Mouse (Mus musculus) midbrain, embryonic 16.5 days (tissue): Measurements from ENCODE around the gene Sema6d. TPM values are rescaled to one million over a fixed set of nuclear protein-coding genes. Genes with fewer than 3 reads are reported as not detected.
A peak's percentile ranks its signal among the peaks of the same experiment; 100 is the strongest.

Experiments
- ATAC-seq: fragments of 200-750 bp; cut with Nextera tagmentation; 2 replicates; pipeline ENCODE4 v1.8.0; 2017; ENCODE audit warnings: moderate TSS enrichment
- H3K27ac ChIP-seq: fragments of 300-500 bp; sonication (generic); 2 replicates; pipeline ENCODE4 v1.5.1; 2014; ENCODE audit warnings: mild to moderate bottlenecking, low read length, mixed read lengths
- H3K27me3 ChIP-seq: fragments of 300-500 bp; sonication (generic); 2 replicates; pipeline ENCODE4 v1.6.1; 2014; ENCODE audit warnings: low read depth, low read length, mixed read lengths; ENCODE audit not compliant: control insufficient read depth, insufficient read depth
- H3K36me3 ChIP-seq: fragments of 300-500 bp; sonication (generic); 2 replicates; pipeline ENCODE4 v1.6.1; 2014; ENCODE audit warnings: mild to moderate bottlenecking, low read length, moderate library complexity, mixed read lengths; ENCODE audit not compliant: control insufficient read depth, insufficient read depth
- H3K4me1 ChIP-seq: fragments of 300-500 bp; sonication (generic); 2 replicates; pipeline ENCODE4 v1.6.1; 2014; ENCODE audit warnings: mild to moderate bottlenecking, low read length, mixed read lengths; ENCODE audit not compliant: control insufficient read depth, insufficient read depth
- H3K4me2 ChIP-seq: fragments of 300-500 bp; sonication (generic); 2 replicates; pipeline ENCODE4 v1.6.1; 2014; ENCODE audit warnings: mild to moderate bottlenecking, low read length, mixed read lengths
- H3K4me3 ChIP-seq: fragments of 300-500 bp; sonication (generic); 2 replicates; pipeline ENCODE4 v1.5.1; 2014; ENCODE audit warnings: low read depth, mild to moderate bottlenecking, low read length, moderate library complexity, mixed read lengths
- H3K9ac ChIP-seq: fragments of 300-500 bp; sonication (generic); 2 replicates; pipeline ENCODE4 v1.6.1; 2014; ENCODE audit warnings: low read depth, low read length, mixed read lengths
- H3K9me3 ChIP-seq: fragments of 300-500 bp; sonication (generic); replicated peaks from 2 replicates; pipeline ENCODE4 v1.6.1; 2014; ENCODE audit warnings: mild to moderate bottlenecking, low read length, mixed read lengths; ENCODE audit not compliant: control insufficient read depth, poor library complexity, severe bottlenecking
- WGBS: fragments of 180-500 bp; shearing (Covaris S2); extraction: QIAGEN DNeasy Blood & Tissue Kit; methylation state at CpG from one replicate; pipeline ENCODE4 v1.1.7; 2014; 5-methylcytosine and 5-hydroxymethylcytosine counted together
- polyA plus RNA-seq: library from polyadenylated mRNA; unstranded; fragments of >200 nt; fragmentation: Nextera tagmentation; extraction: Ambion mirVana; gene quantifications from 2 replicates; pipeline ENCODE4 v1.2.1, GENCODE M21; 2015

The Sema6d gene
- polyA plus RNA-seq, 1 experiment from 2014 or later: 31.8 TPM

GRCm38 (mm10) chr2:124610586-124611105, 520.9 kb downstream of the Sema6d start:
- Histone ChIP-seq H3K4me1 (peaks cover 13% of the 10 kb centered on the region), H3K27me3 (0 out of 2 replicates have a peak, but pooled peaks cover 2% of the 10 kb centered on the region), H3K4me3 (peak overlapping the region; percentile 58), H3K36me3 (no peaks in the 10 kb centered on the region), H3K4me2 (peak overlapping the region; percentile 98), H3K27ac (peak overlapping the region; percentile 89), H3K9ac (peak overlapping the region; percentile 85), H3K9me3 (no peaks in the 10 kb centered on the region)
- ATAC-seq: no peak; the same call in 1 of the 2 replicates
- WGBS: under 1% methylated on average over 39 of the region's 39 CpGs

- 0 out of 2 replicates have a peak, but pooled peaks cover 2% of the 10 kb centered on the region for H3K27me3 ChIP-seq
- peak overlapping the region; percentile 85 for H3K9ac ChIP-seq
- H3K9me3 ChIP-seq: no peaks in the 10 kb centered on the region
- no peak for ATAC-seq
- peak overlapping the region; percentile 89; the same call in 1 of the 2 replicates for H3K27ac ChIP-seq
- H3K4me1 ChIP-seq: peaks cover 13% of the 10 kb centered on the region
- no peaks in the 10 kb centered on the region for H3K36me3 ChIP-seq
- peak overlapping the region; percentile 58 for H3K4me3 ChIP-seq
- 25% methylated on average over 13 of the region's 13 CpGs for WGBS
- H3K4me2 ChIP-seq: peak overlapping the region; percentile 98
Measured at GRCm38 (mm10) chr2:124611226-124611625, 521.5 kb downstream of the Sema6d start.

GRCm38 (mm10) chr2:124612276-124612675, 522.5 kb downstream of the Sema6d start:
- Histone ChIP-seq H3K9ac (peak overlapping the region; percentile 85), H3K4me2 (peak overlapping the region; percentile 98), H3K36me3 (no peaks in the 10 kb centered on the region), H3K4me1 (peaks cover 13% of the 10 kb centered on the region), H3K9me3 (no peaks in the 10 kb centered on the region), H3K4me3 (peak overlapping the region; percentile 58), H3K27me3 (0 out of 2 replicates have a peak, but pooled peaks cover 2% of the 10 kb centered on the region), H3K27ac (no peak overlapping the region; the same call in 1 of the 2 replicates)
- WGBS: 26% methylated on average over 6 of the region's 6 CpGs
- ATAC-seq: no peak

GRCm38 (mm10) chr2:124612727-124613510, 523.1 kb downstream of the Sema6d start:
- H3K4me1 ChIP-seq: peaks cover 17% of the 10 kb centered on the region
- H3K4me3 ChIP-seq: peak overlapping the region; percentile 58
- H3K27ac ChIP-seq: no peak overlapping the region
- H3K36me3 ChIP-seq: no peaks in the 10 kb centered on the region
- H3K9ac ChIP-seq: peak overlapping the region; percentile 85; the same call in 1 of the 2 replicates
- no peak for ATAC-seq
- 39% methylated on average over 10 of the region's 10 CpGs for WGBS
- peak overlapping the region; percentile 98 for H3K4me2 ChIP-seq
- no peaks in the 10 kb centered on the region for H3K27me3 ChIP-seq
- no peaks in the 10 kb centered on the region for H3K9me3 ChIP-seq

GRCm38 (mm10) chr2:124613671-124614210, 524.0 kb downstream of the Sema6d start:
- peak overlapping the region; percentile 98 for H3K4me2 ChIP-seq
- WGBS: 50% methylated on average over 3 of the region's 3 CpGs
- H3K27me3 ChIP-seq: no peaks in the 10 kb centered on the region
- no peaks in the 10 kb centered on the region for H3K36me3 ChIP-seq
- H3K4me1 ChIP-seq: peaks cover 19% of the 10 kb centered on the region
- no peak for ATAC-seq
- H3K9ac ChIP-seq: no peak overlapping the region
- H3K27ac ChIP-seq: no peak overlapping the region
- no peaks in the 10 kb centered on the region for H3K9me3 ChIP-seq
- H3K4me3 ChIP-seq: peak overlapping the region; percentile 58

- Histone ChIP-seq H3K4me1 (peaks cover 10% of the 10 kb centered on the region), H3K9ac (no peak overlapping the region), H3K36me3 (no peaks in the 10 kb centered on the region), H3K27me3 (no peaks in the 10 kb centered on the region), H3K4me2 (no peak overlapping the region), H3K4me3 (no peak overlapping the region), H3K27ac (no peak overlapping the region), H3K9me3 (no peaks in the 10 kb centered on the region)
- WGBS: 70% methylated on average over 4 of the region's 4 CpGs
- ATAC-seq: no peak
Measured at GRCm38 (mm10) chr2:124616746-124617145, 527.0 kb downstream of the Sema6d start.

GRCm38 (mm10) chr2:124617440-124617839, 527.7 kb downstream of the Sema6d start:
- Histone ChIP-seq H3K9me3 (no peaks in the 10 kb centered on the region), H3K27ac (no peak overlapping the region), H3K4me2 (no peak overlapping the region), H3K9ac (no peak overlapping the region), H3K4me1 (peaks cover 7% of the 10 kb centered on the region), H3K36me3 (no peaks in the 10 kb centered on the region), H3K4me3 (no peak overlapping the region), H3K27me3 (no peaks in the 10 kb centered on the region)
- WGBS: 68% methylated on average over 9 of the region's 9 CpGs
- ATAC-seq: no peak

GRCm38 (mm10) chr2:124618091-124618490, 528.3 kb downstream of the Sema6d start:
- Histone ChIP-seq H3K4me2 (no peak overlapping the region), H3K27ac (no peak overlapping the region), H3K9ac (no peak overlapping the region), H3K27me3 (no peaks in the 10 kb centered on the region), H3K36me3 (no peaks in the 10 kb centered on the region), H3K4me3 (no peak overlapping the region), H3K9me3 (no peaks in the 10 kb centered on the region), H3K4me1 (peaks cover 7% of the 10 kb centered on the region)
- ATAC-seq: no peak
- WGBS: 84% methylated on average over 5 of the region's 5 CpGs
